Mouse (Mus musculus): ENCODE results near the gene Id3. TPM values are rescaled to one million over a fixed set of nuclear protein-coding genes. Genes with fewer than 3 reads are reported as not detected.

The Id3 gene
- 24.1 TPM for total RNA-seq (2023)

DNA sequence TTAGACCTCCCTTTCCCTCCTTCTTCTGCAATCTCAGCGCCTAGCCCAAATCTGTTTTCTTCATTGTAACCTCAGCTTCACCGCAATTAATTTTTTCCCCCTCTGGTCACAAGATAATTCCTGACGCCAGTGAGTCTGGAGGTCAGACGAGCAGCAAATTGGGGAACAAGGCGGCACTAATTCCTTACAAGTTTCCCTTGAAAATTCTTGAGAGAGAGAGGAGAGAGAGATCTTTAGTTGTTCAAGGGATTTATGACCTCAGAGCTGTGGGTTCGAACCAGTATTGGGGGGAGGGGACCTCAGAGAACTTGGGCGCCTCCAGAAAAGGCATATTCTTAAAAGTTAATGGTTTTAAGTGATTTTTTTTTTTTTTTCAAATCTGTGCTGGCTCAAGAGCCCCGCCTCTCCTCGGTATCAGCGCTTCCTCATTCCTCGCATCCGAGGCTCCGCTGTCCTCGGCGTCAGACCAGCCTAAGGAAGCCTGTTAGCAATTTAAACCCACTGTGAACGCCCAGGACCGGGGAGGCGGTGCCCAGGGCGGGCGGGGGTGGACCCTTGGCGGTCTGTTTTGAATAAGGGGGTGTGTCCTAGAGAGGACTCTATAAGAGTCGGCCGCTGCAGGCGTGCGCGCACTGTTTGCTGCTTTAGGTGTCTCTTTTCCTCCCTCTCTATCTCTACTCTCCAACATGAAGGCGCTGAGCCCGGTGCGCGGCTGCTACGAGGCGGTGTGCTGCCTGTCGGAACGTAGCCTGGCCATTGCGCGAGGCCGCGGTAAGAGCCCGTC is at the start of gene Id3:
Gene Id3, plus strand, starts transcription at position 305 of the 784 bp plus-strand sequence.

DNA sequence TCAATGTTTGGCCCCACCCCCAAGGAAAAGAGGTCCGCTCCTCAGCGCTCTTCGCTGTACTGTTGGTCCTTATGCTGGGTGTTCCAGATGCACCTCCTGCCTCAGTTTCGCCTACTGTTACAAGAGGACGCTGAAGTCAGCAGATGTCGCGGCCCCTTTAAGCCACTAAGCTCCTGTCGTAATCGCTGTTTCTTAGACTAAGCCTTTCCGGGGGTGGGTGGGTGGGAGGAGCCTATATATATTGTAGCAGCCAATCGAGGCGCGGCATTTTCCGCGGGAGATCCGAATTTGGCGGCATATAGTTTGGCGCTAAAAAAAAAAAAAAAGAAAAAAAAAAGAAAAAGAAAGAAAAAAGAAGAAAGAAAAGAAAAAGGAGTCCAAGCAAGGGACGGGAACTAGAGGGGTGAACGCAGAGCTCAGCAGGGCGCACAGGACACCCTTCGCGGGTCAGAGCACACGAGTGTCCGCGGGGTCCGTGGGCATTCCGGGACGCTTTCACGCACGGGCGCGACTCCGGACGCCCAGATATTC is 28.8 kb downstream of the Id3 start, which contains the start of gene E2f2:
Gene E2f2, plus strand, starts transcription at position 384 of the 531 bp plus-strand sequence.

Other genes with a start within 250 kb of the Id3 start
- gene Cnr2, start 248.1 kb upstream of the Id3 start, total RNA-seq (2023): 34.4 TPM
- gene Fuca1, start 222.8 kb upstream of the Id3 start, total RNA-seq (2023): 47.9 TPM
- gene Hmgcl, start 197.0 kb upstream of the Id3 start, total RNA-seq (2023): 23.6 TPM
- gene Gale, start 179.8 kb upstream of the Id3 start, total RNA-seq (2023): 3.9 TPM
- 102 TPM for gene Lypla2, start 170.9 kb upstream of the Id3 start, total RNA-seq (2023)
- gene Pithd1, start 156.2 kb upstream of the Id3 start, total RNA-seq (2023): 33.2 TPM
- 37.6 TPM for gene Eloa, start 121.7 kb upstream of the Id3 start, total RNA-seq (2023)
- 1,297 TPM for gene Rpl11, start 90.1 kb upstream of the Id3 start, total RNA-seq (2023)
- gene E2f2, start 28.9 kb downstream of the Id3 start, total RNA-seq (2023): 25.4 TPM
- gene Asap3, start 62.9 kb downstream of the Id3 start, total RNA-seq (2023): 0.15 TPM
- gene Tcea3, start 104.2 kb downstream of the Id3 start, total RNA-seq (2023): 0.98 TPM
- 10.0 TPM for gene Zfp46, start 141.2 kb downstream of the Id3 start, total RNA-seq (2023)
- 119 TPM for gene Hnrnpr, start 167.4 kb downstream of the Id3 start, total RNA-seq (2023)

All from CD8-positive naive resting alpha-beta T cell, adult 57 days (primary cell).